Mouse (Mus musculus) megakaryocyte, embryonic 14.5 days (primary cell): ENCODE measurements around the gene Phldb3.

Experiments
- FLI1 ChIP-seq: IDR thresholded peaks from 2 replicates; pipeline ENCODE4 v1.6.1; 2012; ENCODE audit warnings: low read length, inconsistent platforms, mixed read lengths
- GATA1 ChIP-seq: IDR thresholded peaks from 3 replicates; pipeline ENCODE4 v1.6.1; 2012; ENCODE audit warnings: mixed read lengths, low read length, inconsistent platforms, borderline replicate concordance

GRCm38 (mm10) chr7:24662575-24662974 is 52.0 kb downstream of the Phldb3 start:
- TF ChIP-seq FLI1 (no peak), GATA1 (no peak)
